Mouse (Mus musculus) cerebellum, postnatal 25 days (tissue): ENCODE measurements around the gene Ifi27l2a.
A peak's percentile ranks its signal among the peaks of the same experiment; 100 is the strongest.

ENCODE experiments used
- DNase-seq, 2 experiments: peaks; one replicate each; pipeline ENCODE4 v3.0.0; 2021; ENCODE audit warnings: mixed read lengths in 2 of 2

Gene Ifi27l2a

GRCm38 (mm10) chr12:103425729-103426470, 17.6 kb downstream of the Ifi27l2a start, which contains the start of gene Ddx24:
Gene Ddx24, minus strand, starts transcription at chr12:103425830.
- DNase-seq = peak; percentile 98

GRCm38 (mm10) chr12:103425016-103425728, 18.3 kb downstream of the Ifi27l2a start:
- no peak for DNase-seq

DNA sequence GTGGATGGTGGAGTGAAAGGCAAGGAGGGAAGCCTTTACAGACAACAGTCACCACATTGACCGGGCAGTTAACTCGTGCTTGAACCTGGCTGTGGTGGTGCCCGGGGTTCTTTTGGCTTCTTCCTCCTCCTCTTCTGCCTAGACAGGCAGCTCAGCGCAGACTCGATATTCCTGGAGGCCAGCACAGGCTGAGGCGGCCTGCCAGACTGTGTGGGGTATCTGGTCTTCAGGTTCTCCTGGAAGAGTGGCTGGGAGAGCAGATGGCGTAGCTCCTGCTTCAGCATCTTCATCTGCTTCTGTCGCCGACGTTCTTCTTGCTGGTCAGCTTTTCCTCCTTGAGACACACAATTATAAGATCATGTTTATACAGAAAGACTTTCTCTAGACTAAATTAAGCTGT, 35.3 kb downstream of the Ifi27l2a start:
- DNase-seq = peak; percentile 52 to 73

GRCm38 (mm10) chr12:103407720-103408119, 35.8 kb downstream of the Ifi27l2a start, which contains the start of gene 9330161L09Rik:
Gene 9330161L09Rik, minus strand, starts transcription at chr12:103407820.
- DNase-seq = no peak

DNA sequence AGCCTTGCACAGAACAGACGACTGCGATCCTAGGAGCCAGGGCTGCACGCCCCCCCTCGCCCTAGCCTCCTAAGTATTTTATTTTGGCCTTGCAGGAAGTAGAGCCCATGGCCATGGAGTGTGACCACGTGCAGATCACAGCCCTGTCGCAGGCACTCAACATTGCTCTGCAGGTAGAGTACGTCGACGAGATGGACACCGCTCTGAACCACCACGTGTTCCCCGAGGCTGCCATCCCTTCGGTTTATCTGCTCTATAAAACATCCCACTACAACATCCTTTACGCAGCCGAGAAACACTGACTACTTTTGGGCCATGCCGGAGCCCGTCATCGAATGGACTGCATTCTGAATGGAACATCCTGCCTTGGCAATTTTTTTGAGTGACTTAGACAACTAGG, 39.3 kb downstream of the Ifi27l2a start:
- DNase-seq = no peak

- DNase-seq = no peak
Observed at GRCm38 (mm10) chr12:103396751-103397150, 46.7 kb downstream of the Ifi27l2a start.

- DNase-seq = no peak
Observed at GRCm38 (mm10) chr12:103395486-103396275, 47.8 kb downstream of the Ifi27l2a start.

DNA sequence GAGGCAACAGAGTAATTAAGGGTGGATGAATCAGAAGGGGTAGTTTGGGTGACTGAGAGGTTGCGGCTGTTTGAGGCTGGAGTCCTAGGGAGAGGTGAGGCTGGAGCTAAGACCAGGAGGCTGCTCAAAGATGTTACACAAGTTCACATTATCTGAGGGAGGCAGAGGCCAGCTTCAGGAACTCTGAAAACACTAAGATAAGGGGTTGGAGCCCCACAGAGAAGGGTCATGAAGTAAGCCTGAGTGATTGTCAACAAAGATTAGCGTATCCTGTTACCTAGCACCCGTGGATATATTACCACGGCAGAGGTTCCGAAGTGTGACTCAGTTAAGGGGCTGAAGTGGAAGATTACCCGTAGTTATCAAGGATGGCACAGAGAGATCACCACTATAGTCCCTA, 50.0 kb downstream of the Ifi27l2a start:
- DNase-seq = no peak
